In genomic region chr5:15470141-15470540, GRCm38 (mm10) we compare ENCODE assay signal across 18 mouse cellular contexts. TPM values are rescaled to one million over a fixed set of nuclear protein-coding genes. Genes with fewer than 3 reads are reported as not detected.
"Had no signal": no experiment of that assay in that cellular context is flagged by ENCODE, and none has a peak within 500 bp of the region (broad histone marks: within the 10 kb centered on the region; RNA-seq: fewer than 3 reads in every experiment).

No protein-coding gene starts in this region.

RNA-seq across cellular contexts. Expression of gene Gm21149, which starts 6.2 kb away (rescaled TPM):
- polyA plus RNA-seq: cerebellum, adult 2 months; embryonic facial prominence, embryonic 10.5 days; embryonic facial prominence, embryonic 11.5 days; embryonic facial prominence, embryonic 12.5 days; embryonic facial prominence, embryonic 13.5 days; embryonic facial prominence, embryonic 14.5 days; erythroblast, embryonic 14.5 days; forebrain, embryonic 10.5 days; forebrain, embryonic 11.5 days; forebrain, embryonic 12.5 days; forebrain, embryonic 13.5 days; forebrain, embryonic 14.5 days; forebrain, embryonic 15.5 days; forebrain, embryonic 16.5 days; forebrain, postnatal 0 days; frontal cortex, adult 2 months; gonadal fat pad, adult 2 months had no signal

RNA-seq across cellular contexts. Expression of gene Gm21190, which starts 58.9 kb away (rescaled TPM):
- polyA plus RNA-seq: cerebellum, adult 2 months; cortical plate, adult 2 months; embryonic facial prominence, embryonic 10.5 days; embryonic facial prominence, embryonic 11.5 days; embryonic facial prominence, embryonic 12.5 days; embryonic facial prominence, embryonic 13.5 days; embryonic facial prominence, embryonic 14.5 days; erythroblast, embryonic 14.5 days; forebrain, embryonic 10.5 days; forebrain, embryonic 11.5 days; forebrain, embryonic 12.5 days; forebrain, embryonic 13.5 days; forebrain, embryonic 14.5 days; forebrain, embryonic 15.5 days; forebrain, embryonic 16.5 days; forebrain, postnatal 0 days; frontal cortex, adult 2 months; gonadal fat pad, adult 2 months had no signal
